Mouse (Mus musculus): ENCODE data around the gene Npr3. TPM values are rescaled to one million over a fixed set of nuclear protein-coding genes. Genes with fewer than 3 reads are reported as not detected.

The Npr3 gene
- polyA plus RNA-seq, 1 experiment = 1.4 TPM

- H3K27ac ChIP-seq (ENCODE audit: control insufficient read depth, insufficient read depth, low read length) = no peak overlapping the region
- H3K4me3 ChIP-seq (ENCODE audit: control insufficient read depth, insufficient read depth, low read length) = no peak overlapping the region
- no peaks in the 10 kb centered on the region for H3K36me3 ChIP-seq (ENCODE audit: control insufficient read depth, insufficient read depth, low read length)
- no peak for DNase-seq
- no peaks in the 10 kb centered on the region for H3K27me3 ChIP-seq (ENCODE audit: control insufficient read depth, insufficient read depth, low read length)
- no peaks in the 10 kb centered on the region for H3K4me1 ChIP-seq (replicated peaks; ENCODE audit: control insufficient read depth, insufficient read depth, low read length)
- WGBS = 95% methylated on average over 3 of the region's 3 CpGs
- TF ChIP-seq POLR2A (IDR thresholded peaks at IDR 0.05; ENCODE audit: control insufficient read depth, extremely low read depth, insufficient read depth, low read length, poor library complexity) = no peak
- TF ChIP-seq CTCF (IDR thresholded peaks at IDR 0.05; ENCODE audit: borderline replicate concordance, control insufficient read depth, extremely low read depth, insufficient read depth, low read length, poor library complexity) = no peak
These were observed 42.4 kb upstream of the Npr3 start for GRCm38 (mm10) chr15:11949490-11949889.

- no peak for DNase-seq
- TF ChIP-seq CTCF (IDR thresholded peaks at IDR 0.05; ENCODE audit: borderline replicate concordance, control insufficient read depth, extremely low read depth, insufficient read depth, low read length, poor library complexity) = no peak
- no peak for TF ChIP-seq POLR2A (IDR thresholded peaks at IDR 0.05; ENCODE audit: control insufficient read depth, extremely low read depth, insufficient read depth, low read length, poor library complexity)
- Histone ChIP-seq H3K27ac (ENCODE audit: control insufficient read depth, insufficient read depth, low read length) (no peak overlapping the region), H3K4me1 (replicated peaks; ENCODE audit: control insufficient read depth, insufficient read depth, low read length) (no peaks in the 10 kb centered on the region), H3K27me3 (ENCODE audit: control insufficient read depth, insufficient read depth, low read length) (no peaks in the 10 kb centered on the region), H3K4me3 (ENCODE audit: control insufficient read depth, insufficient read depth, low read length) (no peak overlapping the region), H3K36me3 (ENCODE audit: control insufficient read depth, insufficient read depth, low read length) (no peaks in the 10 kb centered on the region)
- 91% methylated on average over 5 of the region's 5 CpGs for WGBS
These were observed 33.8 kb upstream of the Npr3 start for GRCm38 (mm10) chr15:11940855-11941254.

- WGBS = 91% methylated on average over 3 of the region's 3 CpGs
- no peak for TF ChIP-seq CTCF (IDR thresholded peaks at IDR 0.05; ENCODE audit: borderline replicate concordance, control insufficient read depth, extremely low read depth, insufficient read depth, low read length, poor library complexity)
- no peak for TF ChIP-seq POLR2A (IDR thresholded peaks at IDR 0.05; ENCODE audit: control insufficient read depth, extremely low read depth, insufficient read depth, low read length, poor library complexity)
These were observed 20.7 kb upstream of the Npr3 start for GRCm38 (mm10) chr15:11927742-11928141.

GRCm38 (mm10) chr15:11914101-11914500 lies 7.0 kb upstream of the Npr3 start:
- Histone ChIP-seq H3K27me3 (ENCODE audit: control insufficient read depth, insufficient read depth, low read length) (no peaks in the 10 kb centered on the region), H3K4me3 (ENCODE audit: control insufficient read depth, insufficient read depth, low read length) (no peak overlapping the region), H3K36me3 (ENCODE audit: control insufficient read depth, insufficient read depth, low read length) (no peaks in the 10 kb centered on the region), H3K4me1 (replicated peaks; ENCODE audit: control insufficient read depth, insufficient read depth, low read length) (no peaks in the 10 kb centered on the region), H3K27ac (ENCODE audit: control insufficient read depth, insufficient read depth, low read length) (no peak overlapping the region)
- TF ChIP-seq POLR2A (IDR thresholded peaks at IDR 0.05; ENCODE audit: control insufficient read depth, extremely low read depth, insufficient read depth, low read length, poor library complexity) = no peak
- no peak for TF ChIP-seq CTCF (IDR thresholded peaks at IDR 0.05; ENCODE audit: borderline replicate concordance, control insufficient read depth, extremely low read depth, insufficient read depth, low read length, poor library complexity)
- WGBS = 93% methylated on average over 9 of the region's 9 CpGs
- DNase-seq = no peak

More at GRCm38 (mm10) chr15:11927742-11928141, 20.7 kb upstream of the Npr3 start:
- no peak for DNase-seq
- Histone ChIP-seq H3K36me3 (ENCODE audit: control insufficient read depth, insufficient read depth, low read length) (no peaks in the 10 kb centered on the region), H3K4me1 (replicated peaks; ENCODE audit: control insufficient read depth, insufficient read depth, low read length) (no peaks in the 10 kb centered on the region), H3K4me3 (ENCODE audit: control insufficient read depth, insufficient read depth, low read length) (no peak overlapping the region), H3K27ac (ENCODE audit: control insufficient read depth, insufficient read depth, low read length) (no peak overlapping the region), H3K27me3 (ENCODE audit: control insufficient read depth, insufficient read depth, low read length) (no peaks in the 10 kb centered on the region)

- no peak for DNase-seq
- TF ChIP-seq CTCF (IDR thresholded peaks at IDR 0.05; ENCODE audit: borderline replicate concordance, control insufficient read depth, extremely low read depth, insufficient read depth, low read length, poor library complexity) (no peak), POLR2A (IDR thresholded peaks at IDR 0.05; ENCODE audit: control insufficient read depth, extremely low read depth, insufficient read depth, low read length, poor library complexity) (no peak)
- Histone ChIP-seq H3K27ac (ENCODE audit: control insufficient read depth, insufficient read depth, low read length) (no peak overlapping the region), H3K4me3 (ENCODE audit: control insufficient read depth, insufficient read depth, low read length) (no peak overlapping the region), H3K4me1 (replicated peaks; ENCODE audit: control insufficient read depth, insufficient read depth, low read length) (0 out of 2 replicates have a peak, but pooled peaks cover 2% of the 10 kb centered on the region), H3K27me3 (ENCODE audit: control insufficient read depth, insufficient read depth, low read length) (peaks cover 7% of the 10 kb centered on the region), H3K36me3 (ENCODE audit: control insufficient read depth, insufficient read depth, low read length) (no peaks in the 10 kb centered on the region)
- 41% methylated on average over 6 of the region's 6 CpGs for WGBS
These were observed 2.8 kb upstream of the Npr3 start for GRCm38 (mm10) chr15:11909875-11910274.

- Histone ChIP-seq H3K4me1 (replicated peaks; ENCODE audit: control insufficient read depth, insufficient read depth, low read length) (0 out of 2 replicates have a peak, but pooled peaks cover 2% of the 10 kb centered on the region), H3K4me3 (ENCODE audit: control insufficient read depth, insufficient read depth, low read length) (no peak overlapping the region), H3K27ac (ENCODE audit: control insufficient read depth, insufficient read depth, low read length) (no peak overlapping the region), H3K36me3 (ENCODE audit: control insufficient read depth, insufficient read depth, low read length) (no peaks in the 10 kb centered on the region), H3K27me3 (ENCODE audit: control insufficient read depth, insufficient read depth, low read length) (peaks cover 11% of the 10 kb centered on the region)
- WGBS = 36% methylated on average over 11 of the region's 11 CpGs
- TF ChIP-seq CTCF (IDR thresholded peaks at IDR 0.05; ENCODE audit: borderline replicate concordance, control insufficient read depth, extremely low read depth, insufficient read depth, low read length, poor library complexity) (no peak), POLR2A (IDR thresholded peaks at IDR 0.05; ENCODE audit: control insufficient read depth, extremely low read depth, insufficient read depth, low read length, poor library complexity) (no peak)
- DNase-seq = no peak
These were observed 1.1 kb upstream of the Npr3 start for GRCm38 (mm10) chr15:11908166-11908565.

- Histone ChIP-seq H3K27me3 (ENCODE audit: control insufficient read depth, insufficient read depth, low read length) (peaks cover 11% of the 10 kb centered on the region), H3K4me3 (ENCODE audit: control insufficient read depth, insufficient read depth, low read length) (no peak overlapping the region), H3K4me1 (replicated peaks; ENCODE audit: control insufficient read depth, insufficient read depth, low read length) (0 out of 2 replicates have a peak, but pooled peaks cover 2% of the 10 kb centered on the region), H3K36me3 (ENCODE audit: control insufficient read depth, insufficient read depth, low read length) (no peaks in the 10 kb centered on the region), H3K27ac (ENCODE audit: control insufficient read depth, insufficient read depth, low read length) (no peak overlapping the region)
- no peak for DNase-seq
- TF ChIP-seq CTCF (IDR thresholded peaks at IDR 0.05; ENCODE audit: borderline replicate concordance, control insufficient read depth, extremely low read depth, insufficient read depth, low read length, poor library complexity) (no peak), POLR2A (IDR thresholded peaks at IDR 0.05; ENCODE audit: control insufficient read depth, extremely low read depth, insufficient read depth, low read length, poor library complexity) (no peak)
- WGBS = 1% methylated on average over 36 of the region's 36 CpGs
These were observed 991 bp downstream of the Npr3 start for GRCm38 (mm10) chr15:11906021-11906570.
